8 mouse cellular contexts compared by ENCODE assay signal in the genomic region with DNA sequence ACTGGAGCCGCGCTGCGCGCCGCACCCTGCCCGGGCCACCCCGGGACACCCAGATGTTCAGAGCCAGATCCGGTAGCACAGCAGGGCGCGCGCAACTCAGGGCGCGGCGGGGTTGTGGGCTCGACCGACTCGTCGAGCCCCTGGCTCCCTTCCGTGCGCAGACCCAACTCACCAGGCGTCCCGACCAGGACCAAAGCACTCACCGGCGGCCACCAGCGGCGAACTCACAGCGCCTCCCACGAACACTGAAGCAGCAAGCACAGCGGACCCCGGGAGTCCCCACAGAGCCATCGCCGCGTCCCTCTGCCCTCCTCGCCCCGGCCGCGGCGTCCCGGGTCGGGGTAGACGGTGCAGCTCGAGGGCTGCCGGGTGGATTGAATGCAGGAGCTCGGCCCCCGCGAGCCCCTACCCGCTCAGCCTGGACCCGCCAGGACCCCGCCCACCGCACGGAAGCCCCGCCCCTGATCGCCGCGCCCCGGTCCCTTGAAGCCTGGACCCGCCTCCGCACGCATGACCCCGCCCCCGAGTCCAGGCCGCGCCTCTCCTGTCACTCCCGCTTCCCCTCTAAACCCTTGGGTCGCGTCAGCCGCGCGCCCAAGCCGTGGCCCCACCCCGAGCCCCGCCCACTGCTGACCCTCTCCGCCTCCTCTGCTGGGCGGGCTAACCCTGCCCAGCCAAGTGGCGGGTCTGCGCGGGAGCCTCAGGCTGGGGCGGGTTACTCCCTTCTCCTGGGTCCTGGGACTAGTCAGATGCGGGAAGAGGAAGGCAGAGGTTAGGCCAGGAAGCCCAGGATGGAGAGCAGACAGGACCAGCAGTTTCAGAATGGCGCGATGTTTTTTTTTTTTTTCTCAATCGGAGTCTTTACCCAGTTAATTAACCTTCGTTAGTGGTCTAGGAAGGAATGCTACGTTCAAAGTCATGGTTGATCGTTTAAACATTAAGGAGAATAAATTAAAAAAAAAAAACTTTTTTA. TPM values are rescaled to one million over a fixed set of nuclear protein-coding genes. Genes with fewer than 3 reads are reported as not detected.
DNase-seq lines count a peak whose midpoint lies in the region; ATAC-seq and TF ChIP-seq lines count a peak whose summit lies in the region.

Gene Rell1, minus strand, starts transcription at position 455 of the 973 bp plus-strand sequence.

- H3K4me2 ChIP-seq in embryonic facial prominence, embryonic 15.5 days (replicated peaks), result peak within 1 kb of the TSS; percentile 73
- H3K4me2 ChIP-seq in limb, embryonic 14.5 days (replicated peaks; ENCODE audit: low read depth, low read length, severe bottlenecking), result peak within 1 kb of the TSS; percentile 75
- peak within 1 kb of the TSS; percentile 95 for H3K4me2 ChIP-seq in midbrain, postnatal 0 days (ENCODE audit: low read depth, low read length, poor library complexity, severe bottlenecking)

- peak within 1 kb of the TSS; percentile 97 for H3K27ac ChIP-seq in bone marrow, adult 2 months (ENCODE audit: control insufficient read depth, insufficient read depth, low read depth, low read length, poor library complexity)
- H3K27ac ChIP-seq in embryonic facial prominence, embryonic 15.5 days (replicated peaks), result peak within 1 kb of the TSS; percentile 88
- H3K27ac ChIP-seq in limb, embryonic 14.5 days (replicated peaks; ENCODE audit: low read depth, low read length), result peak within 1 kb of the TSS; percentile 29
- no peak within 1 kb of the TSS; the same call in 1 of the 2 replicates for H3K27ac ChIP-seq in midbrain, postnatal 0 days (ENCODE audit: low read depth, low read length)

- under 1% methylated on average over 84 of the region's 85 CpGs for WGBS in bone marrow, adult 2 months
- under 1% methylated on average over 72 of the region's 85 CpGs for WGBS in embryonic facial prominence, embryonic 15.5 days
- WGBS in limb, embryonic 14.5 days, result 2% methylated on average over 39 of the region's 85 CpGs
- WGBS in midbrain, postnatal 0 days, result under 1% methylated on average over 80 of the region's 85 CpGs

- no peaks in the 10 kb centered on the region for H3K36me3 ChIP-seq in embryonic facial prominence, embryonic 15.5 days
- no peaks in the 10 kb centered on the region for H3K36me3 ChIP-seq in limb, embryonic 14.5 days (ENCODE audit: control insufficient read depth, insufficient read depth, low read length)
- H3K36me3 ChIP-seq in midbrain, postnatal 0 days (ENCODE audit: insufficient read depth, low read length), result no peaks in the 10 kb centered on the region

- peaks cover 1% of the 10 kb centered on the region; the same call in 1 of the 2 replicates for H3K4me1 ChIP-seq in bone marrow, adult 2 months (ENCODE audit: control insufficient read depth, insufficient read depth, low read length)
- peaks cover 22% of the 10 kb centered on the region for H3K4me1 ChIP-seq in embryonic facial prominence, embryonic 15.5 days
- peaks cover 11% of the 10 kb centered on the region; the same call in 1 of the 2 replicates for H3K4me1 ChIP-seq in limb, embryonic 14.5 days (ENCODE audit: control insufficient read depth, insufficient read depth, low read length)
- peaks cover 5% of the 10 kb centered on the region; the same call in 1 of the 2 replicates for H3K4me1 ChIP-seq in midbrain, postnatal 0 days (ENCODE audit: insufficient read depth, low read length)

- peak; percentile 95 for ATAC-seq in embryonic facial prominence, embryonic 15.5 days (ENCODE audit: insufficient number of reproducible peaks, low FRiP score, low TSS enrichment, low read depth)
- peak; percentile 96 for ATAC-seq in limb, embryonic 14.5 days (ENCODE audit: low FRiP score, low read depth)
- peak; percentile 97 for ATAC-seq in midbrain, postnatal 0 days (ENCODE audit: low FRiP score)

- H3K27me3 ChIP-seq in embryonic facial prominence, embryonic 15.5 days, result no peaks in the 10 kb centered on the region
- no peaks in the 10 kb centered on the region for H3K27me3 ChIP-seq in limb, embryonic 14.5 days (ENCODE audit: control insufficient read depth, insufficient read depth, low read length)
- no peaks in the 10 kb centered on the region for H3K27me3 ChIP-seq in midbrain, postnatal 0 days (ENCODE audit: insufficient read depth, low read length)

- no peak for TF ChIP-seq CTCF in bone marrow, adult 2 months (IDR thresholded peaks at IDR 0.05; ENCODE audit: control insufficient read depth, insufficient read depth, low read length)
- peak; percentile 36 for TF ChIP-seq CTCF in midbrain, postnatal 0 days (IDR thresholded peaks at IDR 0.05)

- DNase-seq in 416B (ENCODE audit: low read depth), result peak; percentile 96
- DNase-seq in heart, adult 8-10 months (ENCODE audit: low spot score), result peak; percentile 98
- DNase-seq in kidney, adult 9 months, result peak; percentile 98
- peak; percentile 95 for DNase-seq in limb, embryonic 14.5 days (ENCODE audit: low spot score)
- DNase-seq in midbrain, postnatal 0 days (ENCODE audit: low spot score), result peak; percentile 92
- peak; percentile 99 for DNase-seq in spleen, postnatal 14 days (ENCODE audit: low spot score in 2 of 2)

- peak within 1 kb of the TSS; percentile 85 for H3K4me3 ChIP-seq in bone marrow, adult 2 months (replicated peaks; ENCODE audit: control insufficient read depth, low read depth, low read length)
- peak within 1 kb of the TSS; percentile 64 for H3K4me3 ChIP-seq in embryonic facial prominence, embryonic 15.5 days (replicated peaks)
- peak within 1 kb of the TSS; percentile 67 for H3K4me3 ChIP-seq in limb, embryonic 14.5 days (replicated peaks; ENCODE audit: low read length)
- peak within 1 kb of the TSS; percentile 71 for H3K4me3 ChIP-seq in midbrain, postnatal 0 days (ENCODE audit: low read depth, low read length)

- peak within 1 kb of the TSS; percentile 71 for H3K9ac ChIP-seq in embryonic facial prominence, embryonic 15.5 days
- peak within 1 kb of the TSS; percentile 69 for H3K9ac ChIP-seq in limb, embryonic 14.5 days (ENCODE audit: low read depth, low read length, severe bottlenecking)
- H3K9ac ChIP-seq in midbrain, postnatal 0 days (replicated peaks; ENCODE audit: low read length, poor library complexity, severe bottlenecking), result peak within 1 kb of the TSS; percentile 73

- no peaks in the 10 kb centered on the region for H3K9me3 ChIP-seq in embryonic facial prominence, embryonic 15.5 days (replicated peaks)
- no peaks in the 10 kb centered on the region for H3K9me3 ChIP-seq in limb, embryonic 14.5 days (ENCODE audit: control insufficient read depth, low read length)
- H3K9me3 ChIP-seq in midbrain, postnatal 0 days (ENCODE audit: low read length), result no peaks in the 10 kb centered on the region

- TF ChIP-seq POLR2A in bone marrow, adult 2 months (IDR thresholded peaks at IDR 0.05; ENCODE audit: borderline replicate concordance, control insufficient read depth, low read depth, low read length), result peak; percentile 60
- TF ChIP-seq POLR2A in limb, embryonic 14.5 days (IDR thresholded peaks at IDR 0.05; ENCODE audit: borderline replicate concordance, extremely low read depth, insufficient read depth, insufficient read length), result peak; percentile 62; the same call in 1 of the 2 replicates

RNA-seq across cellular contexts. Expression of gene Rell1, which starts in this region (rescaled TPM):
- polyA plus RNA-seq in bone marrow, adult 2 months (2011; ENCODE audit: insufficient read depth, insufficient read length, low replicate concordance, missing spikeins), result 8.3 and 18.9 TPM in 2 replicates
- polyA plus RNA-seq in embryonic facial prominence, embryonic 15.5 days (2015; fragmentation: Nextera tagmentation; extraction: Ambion mirVana), result 26.6 and 30.1 TPM in 2 replicates
- total RNA-seq in heart, adult 8-10 months (2022), result 10 to 100 TPM in 1 of 4 experiments, 1 to 10 TPM in 3; 9.6 to 10.7 (median 9.8) TPM
- 12.5 and 12.8 TPM in 2 replicates for polyA plus RNA-seq in limb, embryonic 14.5 days (2012; rRNA removed)
- 11.9 and 12.2 TPM in 2 replicates for polyA plus RNA-seq in limb, embryonic 14.5 days (2014; fragmentation: Nextera tagmentation; extraction: Ambion mirVana)
- total RNA-seq in midbrain, postnatal 0 days (2014; rRNA removed), result 3.1 and 5.2 TPM in 2 replicates
- 7.0 and 7.3 TPM in 2 replicates for polyA plus RNA-seq in midbrain, postnatal 0 days (2015; fragmentation: Nextera tagmentation; extraction: Ambion mirVana)
